Mouse (Mus musculus) adrenal gland, postnatal 4 days (tissue): ENCODE data around the gene Dnm3. TPM values are rescaled to one million over a fixed set of nuclear protein-coding genes. Genes with fewer than 3 reads are reported as not detected.

Source experiments
- DNase-seq, 2 experiments: peaks; one replicate each; pipeline ENCODE4 v3.0.0; 2021 to 2022; ENCODE audit warnings: low spot score in 2 of 2, mixed read lengths in 2 of 2
- long read RNA-seq, 2 experiments: library from polyadenylated mRNA; stranded (forward); transcript quantifications; one replicate each; pipeline ENCODE4 v2.0.0; 2021
- total RNA-seq, 2 experiments: library from RNA; stranded (reverse); gene quantifications; 2 replicates each; pipeline ENCODE4 v1.2.3; 2021

The Dnm3 gene
- total RNA-seq = 10 to 100 TPM; 14.1 to 15.6 TPM
- long read RNA-seq, experiment 1, partial matches to known transcripts = 0 of 5 reads
- long read RNA-seq, experiment 1, other reads (novel, unspliced or antisense) = 5 of 5 reads
- long read RNA-seq, experiment 2, full-length matches to known transcripts = 3 of 9 reads
- long read RNA-seq, experiment 2, partial matches to known transcripts = 1 of 9 reads
- long read RNA-seq, experiment 2, other reads (novel, unspliced or antisense) = 5 of 9 reads

- peak; percentile 68 to 81 for DNase-seq
Measured at GRCm38 (mm10) chr1:162477246-162478209, at the start of gene Dnm3. TSS of gene Dnm3 (minus strand) at chr1:162478034.

DNA sequence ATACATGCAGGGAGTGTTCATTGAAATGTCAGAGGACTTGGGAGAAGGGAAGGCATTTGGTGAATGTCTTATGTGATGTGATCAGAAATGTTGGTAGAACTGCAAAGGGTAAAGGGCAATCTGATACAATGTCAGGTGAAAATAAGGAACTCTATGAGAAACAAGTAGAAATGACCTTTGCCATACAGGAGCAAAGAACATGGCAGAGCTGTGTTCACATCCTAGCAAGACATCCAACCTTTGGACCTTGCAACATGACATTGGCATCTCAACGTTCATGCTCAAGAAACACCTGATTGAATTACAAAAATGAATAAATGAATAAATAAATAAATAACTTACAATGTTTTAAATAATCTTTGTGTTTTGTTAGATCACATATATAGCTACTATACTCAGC, 37.3 kb upstream of the Dnm3 start:
- no peak for DNase-seq

GRCm38 (mm10) chr1:162510013-162510356, 32.2 kb upstream of the Dnm3 start:
- DNase-seq = no peak

DNA sequence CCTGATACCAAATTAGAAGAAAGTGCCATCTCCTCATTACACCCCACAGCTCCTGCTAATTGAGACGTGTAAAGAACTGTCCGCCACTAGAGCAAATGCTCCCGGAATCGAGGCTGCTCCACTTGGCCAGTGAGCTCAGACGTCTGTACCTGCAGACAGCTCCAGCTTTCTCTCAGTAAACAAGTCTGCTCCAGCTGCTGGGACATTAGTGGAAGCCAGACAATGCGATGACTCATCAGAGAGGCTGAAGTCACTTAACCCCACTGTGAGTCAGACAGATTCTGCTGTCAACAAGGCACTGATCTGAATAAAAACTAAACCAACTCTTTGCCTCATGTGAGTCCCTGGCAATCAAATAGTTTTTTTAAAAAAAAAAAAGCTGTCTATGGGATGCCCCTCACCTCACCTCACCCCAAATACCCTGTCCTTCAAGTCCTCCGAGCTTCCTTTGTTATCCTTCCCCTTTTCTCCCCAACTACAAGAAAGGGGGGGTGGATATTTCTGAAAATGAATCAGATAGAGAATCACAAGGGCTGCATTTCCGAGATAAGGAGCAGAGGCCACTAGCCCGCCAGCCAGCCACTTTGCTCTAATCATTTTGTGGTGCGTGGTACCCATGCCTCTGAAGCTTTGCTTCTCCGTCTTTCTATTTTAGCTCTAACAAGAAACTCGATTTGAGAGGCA, 31.6 kb upstream of the Dnm3 start:
- DNase-seq = peak in 1 of 2 experiments; percentile 18

- no peak for DNase-seq
Measured at GRCm38 (mm10) chr1:162508211-162509005, 30.6 kb upstream of the Dnm3 start.

GRCm38 (mm10) chr1:162506516-162506915, 28.7 kb upstream of the Dnm3 start:
- no peak for DNase-seq

GRCm38 (mm10) chr1:162505649-162506048, 27.8 kb upstream of the Dnm3 start:
- DNase-seq = no peak

DNA sequence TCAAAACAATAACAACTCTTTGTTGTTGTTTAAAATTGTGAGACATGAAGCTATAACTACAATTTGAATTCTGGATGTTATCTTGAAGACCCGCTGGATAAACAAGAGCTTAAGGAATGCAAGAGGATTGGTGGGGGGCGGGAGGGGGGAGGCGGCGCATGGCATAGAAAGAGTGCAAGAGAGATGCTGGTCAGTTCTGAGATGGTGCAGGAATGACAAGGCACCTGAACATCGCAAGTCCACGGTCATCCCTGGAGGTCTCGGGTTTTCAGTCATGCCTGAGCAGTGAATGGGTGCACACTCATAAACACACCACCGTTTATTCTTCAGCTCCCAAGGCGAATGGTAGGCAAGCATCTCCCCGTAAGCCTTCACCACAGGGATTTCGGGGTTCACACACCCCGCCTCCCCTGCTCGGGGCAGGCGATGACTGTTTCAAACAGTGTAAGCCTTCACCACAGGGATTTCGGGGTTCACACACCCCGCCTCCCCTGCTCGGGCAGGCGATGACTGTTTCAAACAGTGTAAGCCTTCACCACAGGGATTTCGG, 1.2 kb downstream of the Dnm3 start:
- DNase-seq = no peak

DNA sequence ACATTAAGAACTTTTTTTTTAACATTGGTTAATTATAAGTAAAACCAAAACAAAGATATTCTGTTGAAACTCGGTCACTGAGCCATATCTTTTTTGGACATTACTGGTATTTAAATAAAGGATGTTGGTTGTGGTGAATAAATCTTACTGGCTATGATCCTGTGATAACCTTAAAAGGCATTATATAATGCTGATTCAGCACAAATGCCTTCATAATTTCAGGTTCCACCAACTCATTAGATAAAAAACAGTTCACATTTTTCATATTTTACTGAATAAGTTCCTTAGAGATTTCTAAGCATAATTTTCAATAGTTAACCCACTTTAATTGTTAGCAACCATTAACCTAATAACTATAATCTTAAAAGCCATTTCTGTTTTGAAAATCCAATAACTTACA, 4.9 kb downstream of the Dnm3 start:
- no peak for DNase-seq

GRCm38 (mm10) chr1:162471089-162471488, 6.7 kb downstream of the Dnm3 start:
- no peak for DNase-seq

- no peak for DNase-seq
Measured at GRCm38 (mm10) chr1:162469752-162470280, 8.0 kb downstream of the Dnm3 start.

- no peak for DNase-seq
Measured at GRCm38 (mm10) chr1:162463676-162464075, 14.2 kb downstream of the Dnm3 start.

DNA sequence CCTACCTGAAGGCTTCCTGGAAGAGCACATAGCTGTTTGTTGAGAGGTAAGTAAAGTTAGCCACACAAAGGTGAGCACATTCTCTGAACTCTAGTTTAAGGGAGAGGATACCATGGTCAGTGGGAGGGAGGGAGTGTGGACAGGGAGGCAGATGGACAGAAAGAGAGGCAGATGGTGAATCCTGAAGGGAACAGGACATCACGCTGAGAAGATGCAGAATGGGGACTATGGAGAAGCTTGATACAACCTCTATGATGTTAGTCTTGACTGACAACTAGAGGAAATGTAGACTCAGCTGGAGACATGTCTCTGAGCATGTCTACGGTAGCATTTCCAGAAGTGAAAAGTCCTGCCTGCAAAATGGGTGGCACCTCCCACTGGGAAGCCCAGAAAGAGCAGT, 19.1 kb downstream of the Dnm3 start:
- DNase-seq = no peak

GRCm38 (mm10) chr1:162456861-162457260, 21.0 kb downstream of the Dnm3 start:
- DNase-seq = no peak

DNA sequence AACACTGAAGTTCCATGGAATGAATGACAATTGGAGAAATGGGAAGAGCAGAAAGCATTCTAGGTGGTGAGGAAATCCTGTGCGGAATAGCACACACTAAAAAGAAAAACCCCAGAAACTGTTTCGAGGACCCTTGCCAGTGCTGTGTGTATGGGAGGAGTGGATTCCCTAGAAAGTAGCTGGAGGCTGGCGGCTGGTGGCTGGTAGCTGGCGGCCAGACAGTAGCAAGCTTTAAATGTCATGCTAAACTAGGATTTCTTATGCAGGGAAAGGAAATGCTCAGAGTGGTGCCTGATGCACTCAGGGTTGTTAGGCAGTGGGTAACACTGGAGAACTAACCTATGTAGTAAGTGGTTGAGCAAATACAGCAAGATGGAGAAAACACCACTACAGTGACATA, 21.4 kb downstream of the Dnm3 start:
- DNase-seq = no peak

DNA sequence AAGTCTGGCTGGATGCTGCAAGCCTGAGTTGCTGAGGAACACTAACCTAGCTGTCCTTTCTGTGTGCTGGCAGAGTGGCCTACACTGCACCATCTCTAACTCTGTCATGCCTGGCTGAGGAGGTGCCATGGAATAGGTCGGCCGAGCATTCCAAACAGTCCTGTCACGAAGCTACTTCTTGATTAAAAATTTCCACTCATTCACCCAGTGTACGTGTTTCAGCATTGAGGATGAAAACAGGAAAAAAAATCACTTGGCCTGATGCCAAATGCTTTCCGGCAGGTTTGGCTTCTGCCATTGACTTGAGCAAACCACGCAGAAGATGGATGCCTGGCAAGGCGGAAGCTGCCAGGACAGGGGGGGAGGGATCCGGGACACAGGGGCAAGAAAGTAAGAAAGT, 24.3 kb downstream of the Dnm3 start:
- DNase-seq = no peak

DNA sequence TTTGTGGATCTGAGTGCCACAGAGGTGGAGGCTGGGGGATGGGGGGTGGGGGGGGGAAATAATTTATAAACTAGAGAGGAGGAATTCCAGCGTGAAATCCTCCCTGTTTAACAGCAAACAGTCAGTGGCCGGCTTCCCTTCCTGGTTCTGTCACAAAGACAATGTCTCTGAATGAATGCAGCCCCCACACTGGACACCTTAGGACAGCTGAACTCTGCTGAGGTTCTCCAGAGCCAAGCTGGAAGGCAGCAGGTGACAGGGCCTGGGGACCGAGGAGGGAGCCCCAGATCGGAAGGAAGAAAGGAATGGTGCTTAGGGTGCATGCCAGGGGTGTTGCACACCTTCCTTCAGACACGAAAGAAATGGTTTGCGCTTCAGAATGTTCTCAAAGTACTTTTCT, 24.8 kb downstream of the Dnm3 start:
- DNase-seq = no peak

DNA sequence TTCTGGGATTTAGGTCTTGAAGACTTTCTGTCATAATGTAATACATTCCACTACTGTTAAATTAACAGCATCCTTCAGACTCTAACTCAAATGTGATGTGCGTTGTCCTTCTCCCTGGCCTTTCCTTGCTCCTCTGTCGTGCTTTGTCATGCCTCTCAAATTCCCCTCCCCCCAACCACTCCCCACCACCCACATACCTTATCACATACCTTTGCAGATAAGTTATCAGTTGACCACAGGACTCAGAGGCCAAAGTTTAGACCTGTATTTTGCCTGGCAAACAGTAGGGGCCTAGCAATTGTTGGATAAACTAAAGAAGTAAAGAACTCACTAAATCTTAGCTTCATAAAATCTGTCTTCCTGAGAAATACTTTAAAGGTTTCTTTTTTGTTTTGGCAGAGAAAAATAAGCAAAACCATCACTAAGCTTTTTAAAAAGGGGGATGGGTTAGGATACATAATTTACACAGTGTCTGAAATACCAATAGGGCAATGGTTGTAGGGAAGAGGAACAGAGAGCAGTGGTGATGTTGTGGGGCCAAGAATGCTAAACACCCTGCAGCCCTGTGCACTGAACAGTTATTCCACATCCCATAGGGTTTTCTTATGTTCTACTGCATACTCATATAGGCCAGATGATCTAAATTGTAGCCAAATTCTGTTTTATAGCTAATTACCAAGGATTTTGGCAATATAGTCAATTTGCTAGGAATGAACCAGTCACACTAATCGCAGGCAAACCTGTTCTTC, 28.5 kb downstream of the Dnm3 start:
- no peak for DNase-seq

- no peak for DNase-seq
Measured at GRCm38 (mm10) chr1:162444805-162445204, 33.0 kb downstream of the Dnm3 start.

GRCm38 (mm10) chr1:162439576-162439975, 38.3 kb downstream of the Dnm3 start:
- DNase-seq = no peak
